Mouse (Mus musculus) stomach, postnatal 0 days (tissue): ENCODE data around the gene Zfp619. TPM values are rescaled to one million over a fixed set of nuclear protein-coding genes. Genes with fewer than 3 reads are reported as not detected.

Source experiments
- ATAC-seq: fragments of 200-750 bp; cut with Nextera tagmentation; 2 replicates; pipeline ENCODE4 v1.8.0; 2017; ENCODE audit not compliant: low FRiP score, low TSS enrichment
- DNase-seq: peaks from one replicate; pipeline ENCODE4 v3.0.0-alpha.2; 2016; ENCODE audit warnings: low spot score
- H3K27ac ChIP-seq: fragments of 300-500 bp; sonication (generic); replicated peaks from 2 replicates; pipeline ENCODE4 v1.5.1; 2014; ENCODE audit warnings: mild to moderate bottlenecking, control low read depth
- H3K27me3 ChIP-seq: fragments of 300-500 bp; sonication (generic); 2 replicates; pipeline ENCODE4 v1.6.1; 2014; ENCODE audit warnings: low read length; ENCODE audit not compliant: control insufficient read depth, insufficient read depth
- H3K36me3 ChIP-seq: fragments of 300-500 bp; sonication (generic); 2 replicates; pipeline ENCODE4 v1.6.1; 2014; ENCODE audit warnings: low read length, mixed read lengths; ENCODE audit not compliant: control insufficient read depth, insufficient read depth
- H3K4me1 ChIP-seq: fragments of 300-500 bp; sonication (generic); replicated peaks from 2 replicates; pipeline ENCODE4 v1.6.1; 2014; ENCODE audit warnings: antibody characterized with exemption; ENCODE audit not compliant: control insufficient read depth, insufficient read depth
- H3K4me2 ChIP-seq: fragments of 300-500 bp; sonication (generic); replicated peaks from 2 replicates; pipeline ENCODE4 v1.6.1; 2014; ENCODE audit warnings: low read depth, mild to moderate bottlenecking, control low read depth, moderate library complexity
- H3K4me3 ChIP-seq: fragments of 300-500 bp; sonication (generic); 2 replicates; pipeline ENCODE4 v1.5.1; 2014; ENCODE audit warnings: low read depth, low read length, control low read depth
- H3K9ac ChIP-seq: fragments of 300-500 bp; sonication (generic); 2 replicates; pipeline ENCODE4 v1.6.1; 2014; ENCODE audit warnings: mild to moderate bottlenecking, low read length, control low read depth, mixed read lengths
- H3K9me3 ChIP-seq: fragments of 300-500 bp; sonication (generic); 2 replicates; pipeline ENCODE4 v1.6.1; 2016; ENCODE audit warnings: low read length; ENCODE audit not compliant: control insufficient read depth
- CTCF ChIP-seq: IDR thresholded peaks from 2 replicates; pipeline ENCODE4 v1.5.1; 2016; ENCODE audit warnings: antibody characterized with exemption, low read depth, mild to moderate bottlenecking, moderate library complexity
- EP300 ChIP-seq: optimal IDR thresholded peaks from 2 replicates; pipeline ENCODE3; 2016; ENCODE audit warnings: antibody characterized with exemption
- WGBS: fragments of 180-500 bp; shearing (Covaris S2); extraction: QIAGEN DNeasy Blood & Tissue Kit; methylation state at CpG from one replicate; pipeline ENCODE4 v1.1.7; 2014; 5-methylcytosine and 5-hydroxymethylcytosine counted together
- polyA plus RNA-seq: library from polyadenylated mRNA; unstranded; fragments of >200 nt; fragmentation: Nextera tagmentation; extraction: Ambion mirVana; gene quantifications from 2 replicates; pipeline ENCODE4 v1.2.1, GENCODE M21; 2015

Zfp619 gene
- polyA plus RNA-seq, 1 experiment from 2014 or later = 0.50 TPM

- Histone ChIP-seq H3K36me3 (no peaks in the 10 kb centered on the region), H3K4me2 (no peak overlapping the region), H3K9ac (no peak overlapping the region), H3K9me3 (no peaks in the 10 kb centered on the region), H3K27me3 (no peaks in the 10 kb centered on the region), H3K4me3 (no peak overlapping the region), H3K4me1 (no peaks in the 10 kb centered on the region), H3K27ac (no peak overlapping the region)
- ATAC-seq = no peak
- TF ChIP-seq EP300 (no peak), CTCF (no peak)
- no peak for DNase-seq
- 92% methylated on average over 1 of the region's 1 CpGs for WGBS
Observed at GRCm38 (mm10) chr7:39504100-39504499, 13.5 kb upstream of the Zfp619 start.

GRCm38 (mm10) chr7:39518362-39518761 lies 796 bp downstream of the Zfp619 start:
- no peak for ATAC-seq
- no peaks in the 10 kb centered on the region for H3K36me3 ChIP-seq

GRCm38 (mm10) chr7:39523703-39524424 lies 6.3 kb downstream of the Zfp619 start:
- ATAC-seq (no peak), DNase-seq (no peak)
- Histone ChIP-seq H3K9ac (no peak overlapping the region), H3K4me3 (no peak overlapping the region), H3K4me2 (no peak overlapping the region), H3K27me3 (no peaks in the 10 kb centered on the region), H3K36me3 (no peaks in the 10 kb centered on the region), H3K9me3 (no peaks in the 10 kb centered on the region), H3K27ac (no peak overlapping the region), H3K4me1 (no peaks in the 10 kb centered on the region)
- no peak for TF ChIP-seq CTCF
- TF ChIP-seq EP300 = no peak
- 88% methylated on average over 1 of the region's 1 CpGs for WGBS

More at GRCm38 (mm10) chr7:39518362-39518761, 796 bp downstream of the Zfp619 start:
- Histone ChIP-seq H3K9me3 (no peaks in the 10 kb centered on the region), H3K4me3 (peak overlapping the region; percentile 46; the same call in 1 of the 2 replicates), H3K27me3 (no peaks in the 10 kb centered on the region), H3K4me2 (peak overlapping the region; percentile 39), H3K27ac (no peak overlapping the region), H3K4me1 (no peaks in the 10 kb centered on the region), H3K9ac (no peak overlapping the region)
- peak; percentile 21 for DNase-seq
- WGBS = 75% methylated on average over 12 of the region's 12 CpGs
- TF ChIP-seq EP300 = no peak
- TF ChIP-seq CTCF = no peak

- TF ChIP-seq CTCF (no peak), EP300 (no peak)
- no peak for ATAC-seq
- WGBS = 62% methylated on average over 1 of the region's 1 CpGs
Observed at GRCm38 (mm10) chr7:39543151-39543550, 25.6 kb downstream of the Zfp619 start.

GRCm38 (mm10) chr7:39544242-39545111 lies 26.9 kb downstream of the Zfp619 start:
- ATAC-seq (peak; percentile 99), DNase-seq (peak; percentile 90)
- WGBS = under 1% methylated on average over 43 of the region's 43 CpGs
- H3K9me3 ChIP-seq = no peaks in the 10 kb centered on the region
- H3K9ac ChIP-seq = peak overlapping the region; percentile 88
- H3K4me3 ChIP-seq = peak overlapping the region; percentile 74
- TF ChIP-seq CTCF = peak; percentile 74
- no peak for TF ChIP-seq EP300
- no peaks in the 10 kb centered on the region for H3K27me3 ChIP-seq
- H3K4me2 ChIP-seq = peak overlapping the region; percentile 77
- no peaks in the 10 kb centered on the region for H3K36me3 ChIP-seq
- H3K4me1 ChIP-seq = 0 out of 2 replicates have a peak, but pooled peaks cover 1% of the 10 kb centered on the region
- peak overlapping the region; percentile 98 for H3K27ac ChIP-seq

More at GRCm38 (mm10) chr7:39543151-39543550, 25.6 kb downstream of the Zfp619 start:
- H3K36me3 ChIP-seq = no peaks in the 10 kb centered on the region
- H3K4me2 ChIP-seq = no peak overlapping the region
- no peak overlapping the region for H3K27ac ChIP-seq
- DNase-seq = no peak
- H3K9ac ChIP-seq = no peak overlapping the region
- no peaks in the 10 kb centered on the region for H3K9me3 ChIP-seq
- H3K4me1 ChIP-seq = no peaks in the 10 kb centered on the region
- no peak overlapping the region for H3K4me3 ChIP-seq
- no peaks in the 10 kb centered on the region for H3K27me3 ChIP-seq
